Mouse (Mus musculus) layer of hippocampus, adult 18-20 months (tissue): Measurements from ENCODE around the gene Rbfox1. TPM values are rescaled to one million over a fixed set of nuclear protein-coding genes. Genes with fewer than 3 reads are reported as not detected.
A peak's percentile ranks its signal among the peaks of the same experiment; 100 is the strongest.

Experiments used
- DNase-seq, 2 experiments: peaks; one replicate each; pipeline ENCODE4 v3.0.0; 2022; ENCODE audit warnings: low spot score in 2 of 2
- total RNA-seq, 2 experiments: library from RNA; stranded (reverse); gene quantifications; 2 replicates each; pipeline ENCODE4 v1.2.3; 2021

The Rbfox1 gene
- total RNA-seq, 2 experiments from 2014 or later, result 379 to 393 TPM

- DNase-seq, result no peak
Measured at GRCm38 (mm10) chr16:5974172-5974571, 89.0 kb downstream of the Rbfox1 start.

DNA sequence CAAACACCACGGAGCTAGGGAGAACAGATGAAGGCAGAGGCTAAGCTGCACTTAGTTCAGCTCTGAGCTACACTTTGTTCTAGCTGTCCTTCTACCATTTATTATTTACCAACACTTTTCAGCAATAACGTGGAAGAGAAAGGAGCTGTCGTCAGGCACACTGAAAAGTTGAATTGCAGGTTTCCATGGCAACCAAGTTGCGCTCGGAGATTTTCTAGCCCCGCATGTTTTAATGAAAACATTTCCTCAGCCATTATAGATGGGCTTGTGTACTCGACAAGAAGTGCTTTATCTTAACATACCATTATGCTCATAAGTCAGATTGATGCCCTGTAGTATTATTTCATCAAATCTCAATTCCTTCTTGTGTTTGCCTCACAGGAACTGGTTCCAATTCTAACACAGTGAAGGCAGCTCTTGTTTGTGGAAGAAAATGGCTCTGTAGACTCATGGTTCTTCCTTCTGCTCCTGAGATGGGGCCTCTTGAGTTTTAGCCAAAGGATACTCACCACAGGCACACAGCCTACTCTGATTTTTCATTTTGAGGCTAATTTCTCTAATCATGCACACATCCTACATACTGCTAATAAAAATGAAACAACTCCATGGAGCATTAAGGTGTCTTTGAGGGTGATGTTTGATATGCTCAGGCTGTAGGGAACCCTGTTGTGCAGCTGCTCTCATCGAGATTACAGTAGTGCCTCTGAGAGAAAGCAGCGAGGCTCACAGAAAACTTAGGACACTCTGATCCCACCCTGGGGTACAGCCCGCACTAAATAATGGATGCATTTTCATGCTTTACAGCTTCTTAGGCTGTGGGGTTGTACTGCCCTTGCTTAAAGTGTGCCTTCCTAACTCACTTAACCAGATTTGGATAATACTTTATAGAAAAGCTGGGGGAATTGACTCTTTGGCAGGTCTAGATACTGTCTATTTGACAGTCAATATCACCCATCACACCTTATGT is 107.2 kb downstream of the Rbfox1 start:
- DNase-seq, result peak; percentile 42 to 69

- peak in 1 of 2 experiments; percentile 73 for DNase-seq
Measured at GRCm38 (mm10) chr16:5997136-5997535, 112.0 kb downstream of the Rbfox1 start.

GRCm38 (mm10) chr16:5997651-5998050 is 112.5 kb downstream of the Rbfox1 start:
- DNase-seq, result no peak

GRCm38 (mm10) chr16:6000016-6000415 is 114.9 kb downstream of the Rbfox1 start:
- DNase-seq, result peak in 1 of 2 experiments; percentile 54

DNA sequence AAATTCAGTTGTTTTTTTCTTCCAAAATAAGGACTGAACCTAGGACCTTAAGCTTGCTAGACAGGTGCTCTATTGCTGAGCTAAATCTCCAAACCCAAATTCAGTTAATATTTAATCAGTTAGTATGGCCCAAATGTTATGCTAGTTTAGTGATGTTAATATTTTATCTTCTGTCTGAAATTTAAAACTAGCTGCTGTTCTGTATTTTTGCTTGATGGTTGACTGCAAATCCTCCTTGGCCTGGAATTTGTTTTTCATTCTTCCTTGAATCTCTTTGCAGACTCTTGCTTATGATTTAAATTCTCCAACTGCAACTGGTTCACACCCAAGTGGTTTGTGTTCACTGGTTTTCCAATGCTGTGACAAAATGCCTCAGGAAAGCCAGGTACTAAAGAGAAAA is 121.8 kb downstream of the Rbfox1 start:
- no peak for DNase-seq

DNA sequence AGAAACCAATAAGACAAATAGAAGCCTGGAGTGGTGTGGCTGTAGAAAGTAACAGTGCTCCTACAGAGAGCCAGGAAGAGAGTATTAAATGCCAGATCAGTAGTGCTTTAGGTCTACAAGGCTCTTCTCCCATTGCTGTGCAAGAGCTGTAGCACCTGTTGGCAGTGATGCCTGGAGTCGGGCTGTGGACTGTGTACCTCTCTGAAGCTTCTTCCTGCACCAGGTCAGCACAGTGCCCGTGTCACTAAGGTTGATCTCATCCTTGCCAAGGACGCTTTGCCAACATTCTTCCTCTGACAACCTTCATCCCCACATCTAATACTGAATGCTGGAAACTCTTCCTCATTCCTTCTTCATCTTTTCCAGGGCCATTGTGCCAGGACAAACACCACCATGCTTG is 127.7 kb downstream of the Rbfox1 start:
- no peak for DNase-seq

- DNase-seq, result peak; percentile 84 to 96
Measured at GRCm38 (mm10) chr16:6018639-6019038, 133.5 kb downstream of the Rbfox1 start.

DNA sequence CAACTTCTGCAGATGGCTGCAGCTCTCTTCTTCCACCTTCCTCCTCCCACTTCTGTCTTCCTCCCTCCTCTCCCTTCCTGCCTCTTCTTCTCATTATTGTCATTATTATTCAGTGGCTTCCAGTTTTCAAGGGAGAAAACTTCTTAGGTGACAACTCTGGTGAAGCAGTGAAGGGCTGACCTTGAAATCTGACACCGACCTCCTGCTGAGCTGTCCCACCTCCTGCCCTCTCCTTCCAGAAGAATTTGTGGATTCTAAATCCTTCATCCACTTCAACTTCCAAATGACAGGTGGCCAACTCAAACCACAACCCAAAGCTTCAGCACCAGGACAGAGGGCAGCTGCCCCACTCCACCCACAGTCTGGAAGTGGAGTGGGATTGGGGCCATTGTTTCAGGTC is 134.2 kb downstream of the Rbfox1 start:
- no peak for DNase-seq

DNA sequence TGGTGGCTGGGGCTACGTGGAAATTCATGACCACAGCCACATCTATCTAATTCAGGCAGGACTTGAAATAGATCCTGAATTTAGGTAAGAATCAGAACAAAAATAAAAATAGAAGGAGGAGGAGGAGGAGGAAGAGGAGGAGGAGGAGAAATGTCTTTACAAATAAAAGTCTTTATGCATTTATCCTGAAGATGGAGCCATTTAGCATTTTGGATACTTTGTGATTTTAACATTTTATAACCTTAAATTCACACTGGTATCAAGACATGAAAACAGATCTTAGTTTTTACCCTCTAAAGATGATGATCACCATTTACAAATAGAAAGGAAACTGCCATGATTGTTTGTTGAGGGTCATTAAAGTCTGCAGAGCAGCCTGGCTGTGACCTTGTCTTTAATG is 146.1 kb downstream of the Rbfox1 start:
- no peak for DNase-seq

DNA sequence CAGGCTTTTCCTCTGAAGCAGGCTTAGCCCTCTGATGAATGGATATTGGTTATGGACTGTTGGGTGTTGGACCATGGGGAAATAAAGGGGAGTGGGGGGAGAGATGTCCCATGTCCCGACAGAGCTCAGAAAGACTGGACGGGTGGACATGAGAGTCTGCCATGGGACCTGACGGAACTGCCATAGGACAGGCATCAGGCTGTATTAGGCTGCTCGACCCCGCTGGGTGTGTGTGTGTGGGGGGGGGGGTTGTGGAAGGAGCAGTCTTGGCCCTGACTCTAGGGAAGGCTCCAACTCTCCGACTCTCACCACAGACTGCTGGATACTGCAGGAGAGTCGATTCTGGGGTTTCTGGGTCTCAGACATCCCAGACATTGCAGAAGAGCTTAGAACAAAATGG is 147.4 kb downstream of the Rbfox1 start:
- DNase-seq, result no peak

DNA sequence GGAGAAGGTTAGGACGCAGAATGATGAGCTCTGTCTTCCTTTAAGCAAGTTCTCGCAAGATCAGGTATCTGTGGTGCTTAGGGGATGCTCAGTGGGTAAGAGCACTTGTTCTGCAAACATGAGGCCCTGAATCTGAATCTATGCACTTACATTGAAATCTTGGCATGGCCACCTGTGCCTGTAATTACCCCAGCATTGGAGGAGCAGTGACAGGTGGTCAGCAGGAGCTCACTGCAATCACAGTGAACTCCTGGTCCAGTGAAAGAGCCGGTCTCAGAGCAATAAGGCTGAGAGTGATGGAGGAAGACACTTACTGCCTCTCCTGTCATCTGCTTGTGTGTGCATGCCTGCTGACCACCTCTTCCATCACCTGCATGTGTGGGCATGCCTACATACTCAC is 149.7 kb downstream of the Rbfox1 start:
- DNase-seq, result no peak

GRCm38 (mm10) chr16:6037009-6037408 is 151.9 kb downstream of the Rbfox1 start:
- peak; percentile 35 to 70 for DNase-seq

- DNase-seq, result peak; percentile 52 to 64
Measured at GRCm38 (mm10) chr16:6042766-6043165, 157.6 kb downstream of the Rbfox1 start.

GRCm38 (mm10) chr16:6048601-6049000 is 163.4 kb downstream of the Rbfox1 start:
- DNase-seq, result no peak

DNA sequence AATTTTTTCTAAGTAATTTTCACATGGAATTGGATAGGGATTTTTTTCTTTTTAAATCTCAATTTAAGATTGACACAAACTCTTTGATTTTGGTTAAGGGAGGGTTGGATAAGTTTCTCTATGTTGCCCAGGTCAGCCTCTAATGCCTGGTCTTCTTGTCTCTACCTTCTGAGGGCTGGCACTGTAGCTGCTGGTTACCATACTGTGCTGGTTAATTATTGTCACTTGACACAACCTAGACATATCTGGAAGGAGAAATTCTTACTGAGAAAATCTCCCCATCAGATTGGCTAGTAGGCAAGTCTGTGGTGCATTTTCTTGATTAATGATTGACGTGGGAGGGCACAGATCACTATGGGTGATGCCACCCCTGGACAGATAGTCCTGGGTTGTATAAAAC is 177.3 kb downstream of the Rbfox1 start:
- no peak for DNase-seq

DNA sequence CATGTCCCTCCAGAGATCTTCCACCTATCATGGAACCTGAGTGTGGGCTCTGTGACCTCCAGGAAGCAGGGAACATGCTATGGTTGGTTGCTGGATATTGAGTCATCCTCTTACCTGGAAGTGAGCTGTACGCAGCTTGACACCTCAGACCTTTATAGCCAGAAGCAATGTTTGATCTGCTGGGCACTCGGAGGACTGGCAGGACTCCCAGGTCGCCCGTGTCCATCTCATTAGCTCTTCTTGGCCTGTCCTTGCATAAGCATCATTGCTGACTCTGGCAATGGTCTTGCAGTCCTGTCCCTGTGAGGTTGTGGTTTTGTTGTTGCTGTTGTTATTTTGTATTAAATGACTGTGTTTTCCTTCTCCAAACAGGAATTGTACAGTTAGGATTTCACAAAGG is 180.3 kb downstream of the Rbfox1 start:
- no peak for DNase-seq

DNA sequence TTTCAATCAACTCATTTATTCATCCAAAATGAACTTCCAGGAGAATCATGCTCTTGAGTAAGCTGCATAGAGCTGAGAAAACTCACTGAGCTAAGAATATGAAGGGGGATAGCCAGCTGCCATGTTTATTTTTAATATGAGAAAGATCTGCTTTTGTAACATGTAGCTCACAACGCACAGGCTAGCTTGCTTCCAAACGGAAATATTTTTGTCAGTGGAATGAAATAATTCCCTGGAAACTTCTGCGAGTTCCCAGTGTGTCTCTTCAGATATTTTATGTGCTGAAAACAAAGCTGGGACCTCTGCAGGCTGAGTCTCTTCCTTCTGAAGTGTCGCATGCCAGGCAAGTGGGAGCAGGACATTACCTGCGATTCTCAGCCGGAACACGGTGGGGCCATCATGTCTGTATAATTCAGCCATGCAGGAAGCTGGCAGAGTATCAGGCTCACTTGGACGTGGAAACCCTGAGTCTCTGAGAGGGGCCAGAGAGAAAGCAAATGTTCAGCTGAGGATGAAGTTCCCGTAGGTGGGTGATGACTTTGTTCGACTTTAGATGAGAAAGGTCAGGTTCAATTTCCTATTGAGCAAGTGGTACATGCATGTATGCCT is 190.4 kb downstream of the Rbfox1 start:
- no peak for DNase-seq

- DNase-seq, result no peak
Measured at GRCm38 (mm10) chr16:6079017-6079416, 193.9 kb downstream of the Rbfox1 start.

DNA sequence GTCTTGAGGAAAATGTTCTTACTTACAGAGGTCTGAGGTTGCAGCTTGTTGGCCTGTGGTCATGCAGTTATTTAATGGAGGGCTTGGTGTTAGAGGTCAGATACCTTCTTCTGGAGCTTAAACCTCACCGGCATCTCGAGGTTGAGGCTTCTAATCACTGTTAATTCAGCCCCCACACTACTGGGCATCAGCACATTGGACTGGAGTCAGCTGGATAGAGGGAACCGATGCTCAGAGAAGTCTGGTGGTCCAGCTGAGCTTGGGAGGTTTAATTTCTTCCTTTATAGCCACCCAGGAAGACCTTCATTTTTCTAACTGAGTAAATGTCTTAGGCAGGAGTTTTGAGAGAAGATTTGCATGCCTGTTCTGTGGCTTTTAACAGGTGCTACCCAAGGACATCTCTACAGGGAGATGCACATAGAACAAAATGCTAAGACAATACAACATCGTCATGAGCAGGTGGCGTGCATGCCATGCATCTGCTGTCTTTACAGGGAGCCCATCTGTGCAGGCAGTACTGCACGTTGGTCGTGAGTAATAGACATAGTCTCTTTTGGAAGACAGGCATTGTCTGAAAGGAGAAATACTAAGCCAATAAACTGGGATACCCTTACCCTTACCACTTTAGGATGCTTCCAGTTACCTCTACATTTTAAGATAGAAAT is 199.7 kb downstream of the Rbfox1 start:
- peak; percentile 74 to 85 for DNase-seq

DNA sequence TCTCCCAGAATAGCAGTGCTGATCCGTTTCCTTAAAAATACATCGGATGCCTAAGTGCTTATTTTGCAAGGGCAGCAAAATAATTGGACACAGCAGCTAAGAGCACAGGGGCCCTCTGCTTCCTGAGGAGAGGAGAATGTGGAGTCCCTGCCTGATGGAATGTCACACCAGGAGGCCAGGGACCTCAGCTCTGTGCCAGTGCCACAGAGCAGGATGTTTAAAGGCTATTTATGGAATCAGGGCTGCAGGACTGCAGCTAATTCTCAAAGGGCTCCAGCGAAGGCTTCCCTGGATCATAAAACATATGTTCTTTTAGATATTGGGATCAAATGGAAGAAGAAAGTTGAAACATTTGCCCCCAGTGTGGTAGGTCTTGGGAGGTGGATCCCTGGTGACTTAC is 201.0 kb downstream of the Rbfox1 start:
- no peak for DNase-seq
